Mouse (Mus musculus) adrenal gland, postnatal 36 days (tissue): ENCODE data around the gene Gm20431. TPM values are rescaled to one million over a fixed set of nuclear protein-coding genes. Genes with fewer than 3 reads are reported as not detected.

Experiments used
- DNase-seq, 2 experiments: peaks; one replicate each; pipeline ENCODE4 v3.0.0; 2021; ENCODE audit warnings: mixed read lengths in 1 of 2
- long read RNA-seq, 2 experiments: library from polyadenylated mRNA; stranded (forward); transcript quantifications; one replicate each; pipeline ENCODE4 v2.0.0; 2021; ENCODE audit warnings: borderline sequencing depth in 2 of 2
- total RNA-seq, 2 experiments: library from RNA; stranded (reverse); gene quantifications; 2 replicates each; pipeline ENCODE4 v1.2.3; 2021

Gene Gm20431
- total RNA-seq: 10 to 100 TPM in 1 of 2 experiments, 1 to 10 TPM in 1; 8.9 to 25.9 TPM
- long read RNA-seq, experiment 1, partial matches to known transcripts: 1 of 1 reads
- long read RNA-seq, experiment 1, other reads (novel, unspliced or antisense): 0 of 1 reads
- long read RNA-seq, experiment 2: 0 reads

GRCm38 (mm10) chr2:167661270-167662203 is at the start of gene Gm20431:
Gm20431 (minus strand) TSS chr2:167661496.
- DNase-seq: peak; percentile 97 to 100

- no peak for DNase-seq
Measured at GRCm38 (mm10) chr2:167710574-167710973, 49.3 kb upstream of the Gm20431 start.

GRCm38 (mm10) chr2:167709969-167710368 is 48.7 kb upstream of the Gm20431 start:
- no peak for DNase-seq

GRCm38 (mm10) chr2:167708373-167708772 is 47.1 kb upstream of the Gm20431 start:
- DNase-seq: peak; percentile 63 to 64

GRCm38 (mm10) chr2:167706183-167706939 is 45.1 kb upstream of the Gm20431 start:
- peak in 1 of 2 experiments; percentile 58 for DNase-seq

- no peak for DNase-seq
Measured at GRCm38 (mm10) chr2:167704409-167704808, 43.1 kb upstream of the Gm20431 start.

- peak in 1 of 2 experiments; percentile 57 for DNase-seq
Measured at GRCm38 (mm10) chr2:167702126-167702525, 40.8 kb upstream of the Gm20431 start.

GRCm38 (mm10) chr2:167701472-167701871 is 40.2 kb upstream of the Gm20431 start:
- no peak for DNase-seq

- peak; percentile 52 to 70 for DNase-seq
Measured at GRCm38 (mm10) chr2:167700018-167700417, 38.7 kb upstream of the Gm20431 start.

- DNase-seq: peak; percentile 80
Measured at GRCm38 (mm10) chr2:167697902-167698301, 36.6 kb upstream of the Gm20431 start.

GRCm38 (mm10) chr2:167696143-167696542 is 34.8 kb upstream of the Gm20431 start:
- DNase-seq: peak; percentile 63 to 65

- DNase-seq: no peak
Measured at GRCm38 (mm10) chr2:167695491-167695890, 34.2 kb upstream of the Gm20431 start.

- DNase-seq: no peak
Measured at GRCm38 (mm10) chr2:167694963-167695362, 33.7 kb upstream of the Gm20431 start.

GRCm38 (mm10) chr2:167694244-167694643 is 32.9 kb upstream of the Gm20431 start:
- DNase-seq: peak in 1 of 2 experiments; percentile 66

- DNase-seq: no peak
Measured at GRCm38 (mm10) chr2:167693540-167693939, 32.2 kb upstream of the Gm20431 start.

- no peak for DNase-seq
Measured at GRCm38 (mm10) chr2:167692831-167693230, 31.5 kb upstream of the Gm20431 start.

GRCm38 (mm10) chr2:167691871-167692661 is 30.8 kb upstream of the Gm20431 start:
- DNase-seq: peak in 1 of 2 experiments; percentile 39

GRCm38 (mm10) chr2:167691410-167691809 is 30.1 kb upstream of the Gm20431 start:
- no peak for DNase-seq

- peak; percentile 52 for DNase-seq
Measured at GRCm38 (mm10) chr2:167690962-167691311, 29.6 kb upstream of the Gm20431 start.

GRCm38 (mm10) chr2:167690219-167690961 is 29.1 kb upstream of the Gm20431 start:
- DNase-seq: peak; percentile 78 to 82
